Mouse (Mus musculus): Measurements from ENCODE around the gene Ost4.

- TF ChIP-seq CTCF (IDR thresholded peaks at IDR 0.05; ENCODE audit: low read depth) (no peak), EP300 (IDR thresholded peaks at IDR 0.05; ENCODE audit: low read depth) (no peak)
Observed at GRCm38 (mm10) chr5:30931378-30931777, 23.8 kb upstream of the Ost4 start.
